Mouse (Mus musculus) granulocyte monocyte progenitor cell, adult 5-6 weeks (primary cell): Measurements from ENCODE around the gene Gnl1. TPM values are rescaled to one million over a fixed set of nuclear protein-coding genes. Genes with fewer than 3 reads are reported as not detected.
"Not testable (repeated sequence)": the region's sequence is repeated elsewhere in the genome, so short reads cannot be mapped to it uniquely, and the experiment has no call there.

ENCODE experiments used
- ATAC-seq: replicated peaks from 2 replicates; pipeline ENCODE4 v1.8.0; 2016; ENCODE audit warnings: mild to moderate bottlenecking, moderate TSS enrichment, inconsistent platforms; ENCODE audit not compliant: poor library complexity, severe bottlenecking
- total RNA-seq, 2 experiments: library from RNA; stranded (forward) in 1 of 2; stranded (reverse) in 1 of 2; fragments of 200-712, 200-1000 nt in 1 of 2; fragments of >200 nt in 1 of 2; fragmentation: Nextera tagmentation in 1 of 2; gene quantifications; 2 replicates each; pipeline ENCODE4 v1.2.3; 2014 to 2017

The Gnl1 gene
- total RNA-seq (2014; fragmentation: Nextera tagmentation) (21.5 and 21.7 TPM in 2 replicates), total RNA-seq (2017) (18.3 and 20.9 TPM in 2 replicates)

GRCm38 (mm10) chr17:35979401-35980362 lies at the start of gene Gnl1, which contains the start of gene Prr3:
Gnl1 (plus strand) TSS chr17:35979851.
Prr3 (minus strand) TSS chr17:35980236.
- peak; percentile 79 for ATAC-seq

- ATAC-seq = no peak
Measured at GRCm38 (mm10) chr17:35930627-35931026, 49.0 kb upstream of the Gnl1 start.

- ATAC-seq = no peak
Measured at GRCm38 (mm10) chr17:35932608-35933007, 47.0 kb upstream of the Gnl1 start.

- peak; percentile 74 for ATAC-seq
Measured at GRCm38 (mm10) chr17:35935763-35936162, 43.9 kb upstream of the Gnl1 start.

GRCm38 (mm10) chr17:35937700-35938348 lies 41.8 kb upstream of the Gnl1 start:
- ATAC-seq = peak; percentile 93

GRCm38 (mm10) chr17:35939108-35939507 lies 40.5 kb upstream of the Gnl1 start:
- ATAC-seq = no peak

GRCm38 (mm10) chr17:35939941-35940340 lies 39.7 kb upstream of the Gnl1 start:
- no peak for ATAC-seq

- ATAC-seq = not testable (repeated sequence)
Measured at GRCm38 (mm10) chr17:35950946-35951345, 28.7 kb upstream of the Gnl1 start.

GRCm38 (mm10) chr17:35952559-35952958 lies 27.1 kb upstream of the Gnl1 start:
- not testable (repeated sequence) for ATAC-seq

GRCm38 (mm10) chr17:35954665-35955064 lies 25.0 kb upstream of the Gnl1 start:
- ATAC-seq = no peak

- no peak for ATAC-seq
Measured at GRCm38 (mm10) chr17:35958533-35959223, 21.0 kb upstream of the Gnl1 start.

- no peak for ATAC-seq
Measured at GRCm38 (mm10) chr17:35963279-35963678, 16.4 kb upstream of the Gnl1 start.

- no peak for ATAC-seq
Measured at GRCm38 (mm10) chr17:35967621-35968020, 12.0 kb upstream of the Gnl1 start.

GRCm38 (mm10) chr17:35969418-35970389 lies 9.9 kb upstream of the Gnl1 start, which contains the start of gene Abcf1:
Abcf1 (minus strand) TSS chr17:35969761.
- peak; percentile 95 for ATAC-seq

GRCm38 (mm10) chr17:35972131-35972530 lies 7.5 kb upstream of the Gnl1 start:
- ATAC-seq = no peak

- peak; percentile 11 for ATAC-seq
Measured at GRCm38 (mm10) chr17:35978811-35979400, 745 bp upstream of the Gnl1 start.

GRCm38 (mm10) chr17:35980363-35980754 lies 708 bp downstream of the Gnl1 start:
- no peak for ATAC-seq

GRCm38 (mm10) chr17:35981776-35982175 lies 2.1 kb downstream of the Gnl1 start:
- no peak for ATAC-seq

GRCm38 (mm10) chr17:35991781-35992180 lies 12.1 kb downstream of the Gnl1 start:
- ATAC-seq = peak; percentile 18
